Mouse (Mus musculus) kidney, postnatal 14 days (tissue): ENCODE measurements around the gene Bola1.

Source experiments
- DNase-seq: peaks from one replicate; pipeline ENCODE4 v3.0.0; 2022; ENCODE audit warnings: mixed read lengths

The Bola1 gene

DNA sequence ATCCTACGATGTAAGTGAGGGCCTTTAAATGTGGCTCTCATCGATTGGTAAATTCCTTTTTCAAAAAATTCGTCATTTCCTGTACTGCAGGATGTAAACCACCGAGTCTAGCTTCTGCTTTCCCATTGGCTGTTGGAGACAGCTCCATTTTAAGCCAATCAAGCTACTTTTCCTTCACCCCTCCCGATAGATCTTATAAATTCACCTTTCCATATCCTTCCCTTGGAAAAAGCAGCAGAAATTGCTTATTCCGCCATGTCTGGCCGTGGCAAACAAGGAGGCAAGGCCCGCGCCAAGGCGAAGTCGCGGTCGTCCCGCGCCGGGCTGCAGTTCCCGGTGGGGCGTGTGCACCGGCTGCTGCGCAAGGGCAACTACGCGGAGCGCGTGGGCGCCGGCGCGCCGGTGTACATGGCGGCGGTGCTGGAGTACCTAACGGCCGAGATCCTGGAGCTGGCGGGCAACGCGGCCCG lies at the start of gene Bola1, which contains the start of gene Hist2h2ab:
Bola1 (minus strand) TSS at position 49 of the 470 bp plus-strand sequence.
Hist2h2ab (plus strand) TSS at position 205 of the 470 bp plus-strand sequence.
- peak; percentile 83 for DNase-seq

GRCm38 (mm10) chr3:96268776-96269378 lies 49.4 kb upstream of the Bola1 start:
- DNase-seq: peak; percentile 22

GRCm38 (mm10) chr3:96268051-96268775 lies 48.7 kb upstream of the Bola1 start, which contains the start of gene Hist2h3b:
Gene Hist2h3b (plus strand): TSS chr3:96268654.
- DNase-seq: peak; percentile 90

DNA sequence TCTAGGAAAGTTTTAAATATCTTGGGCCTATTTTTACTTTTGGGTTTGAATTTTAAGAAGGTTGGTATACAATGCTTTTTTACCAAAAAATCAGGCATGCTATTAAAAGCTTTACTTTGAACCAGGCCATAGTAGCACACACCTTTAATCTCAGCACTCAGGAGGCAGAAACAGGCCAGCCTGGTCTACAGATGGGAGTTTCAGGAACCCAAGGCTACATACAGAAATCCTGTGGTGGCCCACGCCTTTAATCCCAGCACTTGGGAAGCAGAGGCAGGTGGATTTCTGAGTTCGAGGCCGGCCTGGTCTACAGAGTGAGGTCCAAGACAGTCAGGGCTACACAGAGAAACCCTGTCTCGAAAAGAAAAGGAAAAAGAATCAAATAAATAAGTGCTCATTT lies 48.0 kb upstream of the Bola1 start:
- no peak for DNase-seq

DNA sequence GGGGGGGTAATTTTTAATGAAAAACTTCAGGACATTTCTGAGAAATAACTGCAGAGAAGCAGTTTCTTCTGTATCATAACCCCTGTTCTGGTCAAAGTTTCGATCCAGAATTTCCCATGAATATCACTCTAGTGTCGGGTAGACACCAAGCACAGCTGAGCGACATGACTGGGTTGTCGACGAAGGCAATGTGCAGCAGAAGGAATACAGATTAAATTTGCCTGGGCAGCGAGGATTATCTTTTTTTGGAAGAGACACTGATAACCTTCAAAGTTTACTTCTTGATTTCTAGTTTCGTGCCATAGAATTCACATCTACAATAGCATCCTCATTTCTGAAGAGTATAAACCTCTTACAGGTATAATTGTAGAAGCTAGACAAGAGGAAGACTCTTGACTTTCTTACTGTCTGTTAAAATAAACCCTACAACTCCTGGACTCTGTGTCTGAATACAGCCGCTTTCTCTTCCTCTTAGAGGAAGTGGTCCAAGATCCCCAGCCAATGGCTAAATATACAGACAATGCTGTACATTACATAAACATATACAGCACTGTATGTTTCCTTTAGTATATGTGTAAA lies 46.7 kb upstream of the Bola1 start:
- DNase-seq: no peak

GRCm38 (mm10) chr3:96264404-96264949 lies 45.0 kb upstream of the Bola1 start:
- DNase-seq: no peak

GRCm38 (mm10) chr3:96263558-96264403 lies 44.3 kb upstream of the Bola1 start:
- DNase-seq: peak; percentile 65

- DNase-seq: peak; percentile 96
These were observed 43.6 kb upstream of the Bola1 start, which contains the start of gene Hist2h4 for GRCm38 (mm10) chr3:96262979-96263550. Gene Hist2h4 (minus strand): TSS chr3:96263311.

DNA sequence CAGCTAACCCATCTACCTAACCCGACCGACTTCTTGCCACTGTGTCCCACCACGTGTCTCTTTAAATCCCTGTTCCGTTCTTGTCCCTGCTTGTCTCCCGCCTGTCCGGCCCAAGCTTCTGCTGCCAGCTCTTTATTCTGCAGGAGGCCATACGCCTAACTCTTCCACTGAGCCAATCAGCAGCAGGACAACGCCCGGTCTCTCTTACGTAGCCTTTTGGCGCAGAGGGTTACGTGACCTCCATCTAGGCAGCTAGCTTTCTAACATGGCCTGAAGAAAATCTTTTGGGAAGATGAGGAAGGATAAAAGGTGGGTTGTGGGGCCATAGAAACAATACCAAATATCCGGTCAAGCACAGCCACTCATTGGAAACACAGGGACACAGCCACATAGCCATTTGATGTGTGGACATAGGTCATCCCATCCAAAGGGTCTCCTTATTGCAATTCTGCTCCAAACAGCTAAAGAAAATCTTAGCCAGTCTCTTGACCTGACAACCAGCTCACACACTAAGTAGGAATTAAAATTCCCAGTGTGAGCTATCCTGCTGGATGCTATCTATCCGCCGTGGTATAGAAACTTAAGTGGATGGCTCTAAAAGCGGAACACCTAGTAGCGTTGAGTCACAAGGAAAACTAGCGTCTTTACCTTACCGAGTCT lies 42.8 kb upstream of the Bola1 start:
- DNase-seq: peak; percentile 86

DNA sequence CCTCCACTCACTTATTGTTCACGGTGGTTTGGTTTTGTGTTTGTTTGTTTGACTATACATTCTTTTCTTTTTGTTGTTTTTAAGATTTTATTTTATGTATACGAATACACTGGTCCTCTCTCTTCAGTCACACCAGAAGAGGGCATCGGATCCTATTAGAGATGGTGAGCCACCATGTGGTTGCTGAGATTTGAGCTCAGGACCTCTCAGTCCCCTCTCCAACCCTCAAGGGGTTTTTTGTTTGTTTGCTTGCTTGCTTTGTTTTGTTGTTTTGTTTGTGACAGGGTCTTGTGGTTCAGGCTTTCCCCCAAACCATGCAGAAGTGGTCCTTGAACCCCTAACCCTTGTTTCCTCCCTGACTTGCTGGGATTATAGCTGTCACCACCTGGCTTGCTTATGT lies 42.1 kb upstream of the Bola1 start:
- DNase-seq: no peak

- no peak for DNase-seq
These were observed 40.7 kb upstream of the Bola1 start for GRCm38 (mm10) chr3:96260220-96260619.

- DNase-seq: no peak
These were observed 37.7 kb upstream of the Bola1 start for GRCm38 (mm10) chr3:96257190-96257589.

DNA sequence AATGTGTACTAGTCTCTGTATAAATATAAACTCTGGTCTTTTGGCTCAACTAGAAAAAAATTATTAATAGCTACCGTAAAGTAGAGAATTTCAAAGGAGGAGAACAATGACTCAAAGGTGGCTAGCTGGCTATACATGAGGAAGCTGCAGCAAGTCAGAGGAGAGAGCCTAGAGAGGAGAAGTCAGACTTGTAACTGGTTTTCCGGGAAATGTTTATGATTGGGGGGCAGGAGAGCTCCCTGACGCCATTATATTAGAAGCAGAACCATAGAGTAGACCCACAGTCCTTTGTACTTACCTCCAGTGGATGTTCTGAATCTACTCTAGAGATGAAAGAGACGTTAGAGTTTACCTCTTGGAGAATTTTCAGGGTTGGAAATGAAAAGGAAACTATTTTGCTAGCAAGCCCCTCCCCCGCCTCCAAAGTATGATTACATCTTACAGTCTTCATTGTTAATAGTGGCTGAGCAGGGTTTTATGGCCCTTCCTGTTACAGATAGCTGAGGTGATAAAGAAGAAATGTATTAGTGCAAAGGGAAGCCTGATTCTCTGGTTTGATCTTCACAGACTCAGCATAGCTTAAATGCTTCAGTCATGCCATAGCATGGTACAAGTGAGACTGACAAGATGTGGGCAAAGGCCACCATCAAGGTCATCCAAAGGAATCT lies 36.6 kb upstream of the Bola1 start:
- no peak for DNase-seq

DNA sequence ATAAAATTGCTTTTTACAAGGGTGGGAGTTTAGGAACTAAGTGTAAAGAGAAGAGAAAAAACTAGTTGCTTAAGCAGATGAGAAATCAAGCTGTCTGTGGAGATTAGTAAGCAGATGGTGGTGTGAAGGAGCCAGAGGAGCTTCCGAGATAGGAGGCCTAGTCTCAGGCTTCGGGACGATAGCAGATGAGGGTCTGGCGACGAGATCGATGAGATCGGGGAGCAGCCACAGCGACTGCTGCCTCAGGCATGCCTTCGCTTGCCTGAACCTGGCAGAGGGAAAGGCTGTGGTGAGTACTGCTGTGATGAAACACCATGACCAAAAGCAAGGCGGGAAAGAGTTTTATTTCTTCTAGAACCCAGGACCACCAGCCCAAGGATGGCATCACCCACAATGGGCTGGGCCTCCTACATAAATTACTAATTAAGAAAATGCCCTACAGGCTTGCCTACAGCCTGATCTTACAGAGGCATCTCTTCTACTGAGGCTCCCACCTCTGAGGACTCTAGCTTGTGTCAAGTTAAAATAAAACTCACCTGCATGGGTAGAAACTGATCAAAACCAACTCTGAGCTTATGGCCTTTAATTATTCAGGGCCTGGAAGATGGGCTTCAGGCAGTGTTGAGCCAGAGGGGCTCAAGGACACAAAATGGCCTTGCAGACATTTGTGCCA lies 35.3 kb upstream of the Bola1 start:
- DNase-seq: no peak

DNA sequence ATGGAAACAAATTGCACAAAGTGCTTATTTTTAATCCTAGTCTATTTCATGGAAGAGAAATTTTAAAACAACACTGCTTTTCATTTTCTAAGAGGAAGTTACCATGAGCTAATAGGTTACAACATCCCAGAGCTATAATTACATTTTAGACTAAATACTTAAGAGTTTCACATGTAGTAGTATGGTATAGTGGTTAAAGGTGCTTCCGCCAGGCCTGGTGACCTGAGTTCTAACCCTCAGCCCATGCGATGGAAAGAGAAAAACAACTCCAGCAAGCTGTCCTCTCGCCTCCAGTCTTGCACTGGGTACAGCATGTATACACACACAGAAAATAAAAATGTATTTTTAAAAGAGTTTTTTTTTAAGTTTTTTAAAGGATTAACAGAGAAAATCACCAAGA lies 32.3 kb upstream of the Bola1 start:
- DNase-seq: no peak

- no peak for DNase-seq
These were observed 31.4 kb upstream of the Bola1 start for GRCm38 (mm10) chr3:96250890-96251289.

DNA sequence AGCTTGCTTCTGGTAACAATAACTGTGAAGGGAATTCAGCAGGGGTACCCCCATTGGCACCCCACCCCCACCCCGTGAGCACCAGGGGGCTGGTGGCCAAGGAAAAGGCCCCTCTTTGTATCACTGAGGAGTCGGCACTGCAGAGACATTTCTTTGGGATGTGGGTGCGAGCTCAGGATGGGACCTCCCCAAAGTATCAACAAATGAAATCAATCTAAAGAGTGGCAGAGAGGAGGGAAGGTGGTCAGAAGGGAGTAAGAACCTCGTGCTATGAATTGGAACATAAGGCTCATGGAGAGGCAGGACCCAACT lies 29.5 kb upstream of the Bola1 start:
- DNase-seq: no peak

DNA sequence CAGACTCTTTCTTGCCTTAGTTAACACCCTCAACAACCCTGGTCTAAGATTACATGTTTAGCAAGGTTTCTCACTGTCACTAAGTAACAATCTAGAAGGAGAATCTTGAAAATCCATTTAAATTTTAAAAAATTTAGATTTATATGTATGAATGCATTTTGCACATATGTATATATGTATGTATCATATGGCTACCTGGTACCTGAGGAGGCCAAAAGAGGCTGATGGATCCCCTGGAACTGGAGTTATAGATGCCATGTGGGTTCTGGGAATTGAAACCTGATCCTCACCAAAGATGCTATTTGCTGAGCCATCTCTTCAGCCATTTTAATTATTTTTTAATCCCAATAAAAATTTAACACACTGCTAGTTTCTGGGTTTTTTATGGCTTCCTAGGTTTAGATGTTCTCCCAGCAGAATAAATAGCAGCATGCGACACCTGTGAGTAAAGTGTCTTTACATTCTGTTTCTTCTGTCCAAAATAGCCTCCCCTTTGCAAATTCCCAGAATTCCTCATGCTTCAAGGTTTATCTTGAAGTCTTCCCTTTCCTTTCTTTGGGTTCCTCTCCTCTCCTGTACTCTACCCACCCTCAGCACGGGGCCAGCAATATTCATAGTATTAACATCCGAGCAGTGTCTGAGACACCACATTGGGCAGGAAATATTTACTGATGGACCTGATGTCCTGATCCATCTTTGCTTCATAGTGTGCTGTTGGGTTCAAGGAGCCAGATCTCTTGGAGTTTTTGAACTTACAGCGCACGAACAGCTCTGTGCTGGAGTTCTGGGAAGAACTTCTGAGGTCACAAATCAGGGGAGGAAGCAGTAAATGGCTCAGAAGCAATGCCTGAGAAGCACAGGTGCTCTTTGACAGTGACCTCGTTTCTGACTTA lies 28.9 kb upstream of the Bola1 start:
- DNase-seq: no peak

- DNase-seq: no peak
These were observed 28.0 kb upstream of the Bola1 start for GRCm38 (mm10) chr3:96247356-96248140.
